Mouse (Mus musculus): ENCODE measurements around the gene Fbxl3. TPM values are rescaled to one million over a fixed set of nuclear protein-coding genes. Genes with fewer than 3 reads are reported as not detected.

Fbxl3 gene
- polyA plus RNA-seq (2015; fragmentation: Nextera tagmentation; extraction: Ambion mirVana): 21.4 and 22.0 TPM in 2 replicates

GRCm38 (mm10) chr14:103099238-103099933, at the start of gene Fbxl3:
Fbxl3 (minus strand) TSS chr14:103099566.
- under 1% methylated on average over 88 of the region's 88 CpGs for WGBS
- H3K4me1 ChIP-seq: peaks cover 28% of the 10 kb centered on the region
- H3K9ac ChIP-seq: peak within 1 kb of the TSS; percentile 98
- H3K4me3 ChIP-seq: peak within 1 kb of the TSS; percentile 97
- no peaks in the 10 kb centered on the region for H3K9me3 ChIP-seq
- H3K36me3 ChIP-seq (replicated peaks): no peaks in the 10 kb centered on the region
- peak within 1 kb of the TSS; percentile 83 for H3K4me2 ChIP-seq
- peak within 1 kb of the TSS; percentile 98 for H3K27ac ChIP-seq
- peak; percentile 85 for ATAC-seq (replicated peaks)
- no peaks in the 10 kb centered on the region for H3K27me3 ChIP-seq (replicated peaks)

- Histone ChIP-seq H3K4me2 (no peak overlapping the region), H3K36me3 (replicated peaks) (peaks cover 55% of the 10 kb centered on the region), H3K4me1 (no peaks in the 10 kb centered on the region), H3K27ac (no peak overlapping the region), H3K9me3 (no peaks in the 10 kb centered on the region), H3K4me3 (no peak overlapping the region), H3K9ac (no peak overlapping the region), H3K27me3 (replicated peaks) (no peaks in the 10 kb centered on the region)
- no peak for ATAC-seq (replicated peaks)
- WGBS: 81% methylated on average over 2 of the region's 2 CpGs
These were observed 32.6 kb upstream of the Fbxl3 start for GRCm38 (mm10) chr14:103131991-103132390.

- H3K9ac ChIP-seq: no peak overlapping the region
- ATAC-seq (replicated peaks): no peak
- 84% methylated on average over 6 of the region's 6 CpGs for WGBS
- H3K27ac ChIP-seq: no peak overlapping the region
- H3K4me3 ChIP-seq: no peak overlapping the region
- no peak overlapping the region for H3K4me2 ChIP-seq
- H3K27me3 ChIP-seq (replicated peaks): no peaks in the 10 kb centered on the region
- peaks cover 64% of the 10 kb centered on the region for H3K36me3 ChIP-seq (replicated peaks)
- H3K4me1 ChIP-seq: no peaks in the 10 kb centered on the region
- H3K9me3 ChIP-seq: no peaks in the 10 kb centered on the region
These were observed 26.4 kb upstream of the Fbxl3 start for GRCm38 (mm10) chr14:103125756-103126155.

DNA sequence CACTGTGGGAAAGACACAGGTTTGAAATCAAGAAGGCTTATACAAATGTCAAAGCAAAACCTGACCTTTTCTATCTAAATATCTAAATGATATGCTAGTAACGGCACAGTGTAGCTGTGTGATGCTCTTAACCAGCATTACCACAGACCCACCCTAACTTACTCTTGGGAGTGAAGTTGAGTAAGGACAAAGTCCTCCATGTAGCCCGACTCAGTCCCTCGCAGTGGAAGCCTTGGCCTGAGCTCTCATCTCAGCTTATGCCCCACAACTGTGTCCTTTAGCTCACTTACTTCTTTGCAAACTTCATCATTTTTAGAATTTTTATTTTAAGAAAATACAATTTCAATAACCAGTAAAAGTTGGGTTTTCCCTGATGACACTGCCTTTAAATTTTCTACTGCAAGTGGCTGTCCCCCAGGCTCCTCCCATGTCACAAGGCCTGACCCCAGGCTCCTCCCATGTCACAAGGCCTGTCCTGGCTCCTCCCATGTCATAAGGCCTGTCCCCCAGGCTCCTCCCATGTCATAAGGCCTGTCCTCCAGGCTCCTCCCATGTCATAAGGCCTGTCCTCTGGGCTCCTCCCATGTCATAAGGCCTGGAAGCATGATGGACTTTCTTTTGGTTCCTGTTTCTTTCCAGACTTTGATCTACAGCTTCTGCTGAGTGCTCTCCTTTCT, 15.8 kb upstream of the Fbxl3 start:
- no peak for ATAC-seq (replicated peaks)
- Histone ChIP-seq H3K9ac (no peak overlapping the region), H3K4me1 (no peaks in the 10 kb centered on the region), H3K36me3 (replicated peaks) (peaks cover 55% of the 10 kb centered on the region), H3K4me2 (no peak overlapping the region), H3K4me3 (no peak overlapping the region), H3K27me3 (replicated peaks) (no peaks in the 10 kb centered on the region), H3K27ac (no peak overlapping the region), H3K9me3 (no peaks in the 10 kb centered on the region)
- 97% methylated on average over 3 of the region's 3 CpGs for WGBS

DNA sequence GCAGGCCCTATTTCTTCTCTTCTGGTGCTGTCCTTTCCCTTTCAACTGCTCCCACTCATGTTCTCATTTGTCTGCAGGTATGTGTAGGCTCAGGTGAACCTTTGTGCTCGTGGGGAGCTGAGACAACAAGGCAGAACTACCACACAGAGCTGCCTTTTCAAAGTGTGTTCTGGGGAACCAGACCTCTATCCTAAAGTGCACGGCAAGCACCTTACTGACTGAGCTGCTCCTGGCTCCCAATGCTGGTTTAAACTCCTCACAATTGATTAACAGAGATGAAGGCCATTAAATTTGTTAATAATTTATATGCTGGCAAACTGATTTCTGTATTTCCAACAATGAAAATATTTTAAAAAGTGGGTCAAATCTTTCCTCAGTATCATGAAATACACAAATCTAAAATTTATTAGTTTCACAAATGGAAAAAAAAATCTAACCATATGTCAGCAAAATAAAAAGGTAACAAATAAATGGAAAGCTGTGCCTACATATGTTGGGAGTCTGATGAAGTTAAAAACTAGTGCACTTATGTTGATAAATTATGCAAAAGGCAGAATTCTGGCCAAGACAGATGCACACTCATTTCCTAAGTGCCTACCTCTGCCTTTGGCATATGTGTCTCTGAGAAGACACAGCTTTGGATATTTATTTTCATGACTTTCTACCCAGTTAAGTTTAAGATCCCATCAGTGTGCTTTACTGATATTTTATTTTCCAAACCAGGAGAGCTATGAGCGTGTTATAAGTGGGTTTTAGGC, 13.4 kb upstream of the Fbxl3 start:
- Histone ChIP-seq H3K36me3 (replicated peaks) (peaks cover 40% of the 10 kb centered on the region), H3K9me3 (no peaks in the 10 kb centered on the region), H3K27ac (no peak overlapping the region), H3K4me1 (no peaks in the 10 kb centered on the region), H3K4me3 (no peak overlapping the region), H3K27me3 (replicated peaks) (no peaks in the 10 kb centered on the region), H3K4me2 (no peak overlapping the region), H3K9ac (no peak overlapping the region)
- ATAC-seq (replicated peaks): no peak
- 92% methylated on average over 3 of the region's 3 CpGs for WGBS

DNA sequence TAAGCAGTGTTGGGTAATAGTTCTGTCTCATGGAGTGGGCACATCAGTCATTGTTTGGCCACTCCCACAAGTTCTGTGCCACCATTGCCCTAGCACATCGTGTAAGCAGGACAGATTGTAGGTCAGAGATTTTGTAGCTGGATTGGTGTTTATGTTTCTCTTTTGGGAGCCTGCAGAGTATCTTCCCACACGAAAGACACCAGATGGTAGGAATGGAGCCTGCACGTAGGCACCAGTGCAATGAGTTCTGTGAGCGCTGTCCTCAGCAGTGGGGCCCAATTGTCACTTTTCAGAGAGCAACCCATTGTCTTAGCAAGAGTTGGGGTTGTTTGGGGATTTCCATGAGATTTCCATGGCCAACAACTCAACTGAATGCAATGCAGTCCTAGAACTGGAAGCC, 10.6 kb upstream of the Fbxl3 start:
- ATAC-seq (replicated peaks): no peak
- no peaks in the 10 kb centered on the region for H3K9me3 ChIP-seq

DNA sequence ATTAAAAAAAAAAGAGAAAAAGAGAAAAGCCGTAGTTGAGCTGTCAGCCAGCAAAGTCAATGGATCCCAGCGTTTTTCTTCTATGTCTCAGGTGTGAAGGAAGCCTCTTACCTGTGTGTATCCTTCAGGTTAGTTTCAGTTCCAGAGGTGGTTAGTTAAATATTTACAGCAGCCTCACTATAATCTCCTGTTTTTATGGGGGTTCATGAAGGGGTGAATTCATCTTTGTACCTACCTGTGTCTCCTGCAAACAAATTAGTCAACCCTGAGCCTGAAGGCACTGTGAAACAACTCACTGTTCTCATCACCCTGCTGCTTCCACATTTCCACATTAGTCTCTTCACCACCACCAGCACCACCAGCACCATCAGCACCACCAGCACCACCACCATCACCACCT, 6.9 kb upstream of the Fbxl3 start:
- Histone ChIP-seq H3K9ac (no peak overlapping the region), H3K4me1 (no peaks in the 10 kb centered on the region), H3K27me3 (replicated peaks) (no peaks in the 10 kb centered on the region), H3K36me3 (replicated peaks) (no peaks in the 10 kb centered on the region), H3K4me3 (no peak overlapping the region), H3K9me3 (no peaks in the 10 kb centered on the region), H3K27ac (no peak overlapping the region), H3K4me2 (no peak overlapping the region)
- WGBS: 92% methylated on average over 2 of the region's 2 CpGs
- ATAC-seq (replicated peaks): no peak

More for the DNA sequence above, 10.6 kb upstream of the Fbxl3 start:
- Histone ChIP-seq H3K9ac (no peak overlapping the region), H3K4me2 (no peak overlapping the region), H3K27me3 (replicated peaks) (no peaks in the 10 kb centered on the region), H3K4me3 (no peak overlapping the region), H3K27ac (no peak overlapping the region), H3K4me1 (no peaks in the 10 kb centered on the region), H3K36me3 (replicated peaks) (peaks cover 14% of the 10 kb centered on the region)
- 89% methylated on average over 4 of the region's 4 CpGs for WGBS

DNA sequence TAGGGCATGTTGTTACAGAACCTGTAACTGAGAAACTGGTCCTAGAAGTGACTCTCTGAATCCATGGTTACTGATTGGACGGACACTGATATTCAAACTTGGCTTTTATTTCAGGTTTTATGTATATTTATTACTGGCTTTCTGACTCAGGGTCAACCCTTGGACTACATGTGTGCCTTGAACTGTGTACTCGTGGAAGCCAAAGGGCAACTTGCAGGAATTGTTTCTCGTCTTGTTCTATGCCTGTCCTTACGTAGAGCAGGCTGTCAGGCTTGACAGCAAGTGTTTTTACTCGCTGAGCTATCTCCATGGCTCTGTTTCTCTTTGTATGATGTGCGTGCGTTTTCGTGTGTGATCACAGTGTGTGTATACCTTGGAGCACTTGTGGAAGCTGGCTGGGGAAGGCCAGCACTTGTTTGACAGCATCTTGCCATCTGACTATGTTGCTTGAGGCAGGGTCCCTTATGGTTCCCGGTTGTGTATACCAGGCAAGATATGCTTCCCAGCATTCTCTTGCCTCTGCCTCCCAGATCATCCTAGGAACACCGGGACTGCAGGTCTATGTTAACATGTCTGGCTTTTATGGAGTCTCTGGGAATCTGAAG, 3.5 kb upstream of the Fbxl3 start:
- H3K27ac ChIP-seq: no peak overlapping the region
- H3K4me2 ChIP-seq: no peak overlapping the region
- WGBS: 80% methylated on average over 10 of the region's 10 CpGs
- no peaks in the 10 kb centered on the region for H3K27me3 ChIP-seq (replicated peaks)
- no peaks in the 10 kb centered on the region for H3K9me3 ChIP-seq
- no peak overlapping the region for H3K4me3 ChIP-seq
- H3K36me3 ChIP-seq (replicated peaks): no peaks in the 10 kb centered on the region
- ATAC-seq (replicated peaks): no peak
- no peak overlapping the region for H3K9ac ChIP-seq
- H3K4me1 ChIP-seq: peaks cover 3% of the 10 kb centered on the region

- Histone ChIP-seq H3K36me3 (replicated peaks) (no peaks in the 10 kb centered on the region), H3K27ac (no peak overlapping the region), H3K27me3 (replicated peaks) (no peaks in the 10 kb centered on the region), H3K9ac (no peak overlapping the region), H3K9me3 (no peaks in the 10 kb centered on the region), H3K4me1 (peaks cover 7% of the 10 kb centered on the region), H3K4me3 (no peak overlapping the region), H3K4me2 (no peak overlapping the region)
- ATAC-seq (replicated peaks): no peak
- 64% methylated on average over 6 of the region's 6 CpGs for WGBS
These were observed 2.9 kb upstream of the Fbxl3 start for GRCm38 (mm10) chr14:103102246-103102645.

DNA sequence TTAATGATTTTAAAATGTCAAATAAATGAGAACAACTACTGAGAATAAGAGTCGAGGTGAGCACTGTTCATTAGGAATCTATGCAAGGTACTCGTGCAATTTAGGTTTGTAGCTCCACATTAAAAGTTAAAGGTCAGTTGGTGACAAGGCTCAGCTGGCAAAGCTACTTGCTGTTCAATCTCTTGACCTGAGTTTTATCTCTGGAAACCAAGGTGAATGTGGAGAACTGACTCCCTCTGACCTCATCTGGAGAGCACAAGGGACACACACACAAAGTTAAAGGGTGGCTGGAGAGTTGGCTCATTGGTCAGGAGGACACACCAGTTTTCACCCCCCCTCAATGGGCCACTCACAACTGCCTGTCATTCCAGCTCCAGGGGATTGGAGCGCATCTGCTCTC, 1.8 kb upstream of the Fbxl3 start:
- no peak overlapping the region for H3K27ac ChIP-seq
- no peak overlapping the region for H3K4me3 ChIP-seq
- no peaks in the 10 kb centered on the region for H3K36me3 ChIP-seq (replicated peaks)
- H3K4me2 ChIP-seq: no peak overlapping the region
- H3K4me1 ChIP-seq: peaks cover 17% of the 10 kb centered on the region
- no peaks in the 10 kb centered on the region for H3K27me3 ChIP-seq (replicated peaks)
- H3K9ac ChIP-seq: no peak overlapping the region
- no peak for ATAC-seq (replicated peaks)
- H3K9me3 ChIP-seq: no peaks in the 10 kb centered on the region
- WGBS: 78% methylated on average over 3 of the region's 3 CpGs

DNA sequence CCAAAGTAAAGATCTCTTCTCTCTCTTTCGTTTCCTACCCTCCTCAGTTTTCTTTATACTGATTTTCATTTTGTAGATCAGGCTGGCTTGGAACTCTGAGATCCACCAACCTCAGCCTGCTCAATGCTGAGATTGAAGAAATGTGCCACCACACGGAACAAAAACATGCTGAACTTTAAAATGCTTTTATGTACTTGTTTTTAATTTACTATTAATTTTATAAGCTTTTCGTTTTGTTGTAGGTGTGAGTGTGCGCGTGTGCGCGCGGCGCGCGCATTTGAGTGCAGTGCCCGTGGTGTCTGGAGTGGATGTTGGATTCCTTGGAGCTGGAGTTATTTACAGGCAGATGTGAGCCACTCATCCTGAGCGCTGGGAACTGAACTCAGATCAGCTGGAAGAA, 930 bp upstream of the Fbxl3 start:
- H3K4me2 ChIP-seq: no peak overlapping the region
- H3K9me3 ChIP-seq: no peaks in the 10 kb centered on the region
- no peaks in the 10 kb centered on the region for H3K27me3 ChIP-seq (replicated peaks)

DNA sequence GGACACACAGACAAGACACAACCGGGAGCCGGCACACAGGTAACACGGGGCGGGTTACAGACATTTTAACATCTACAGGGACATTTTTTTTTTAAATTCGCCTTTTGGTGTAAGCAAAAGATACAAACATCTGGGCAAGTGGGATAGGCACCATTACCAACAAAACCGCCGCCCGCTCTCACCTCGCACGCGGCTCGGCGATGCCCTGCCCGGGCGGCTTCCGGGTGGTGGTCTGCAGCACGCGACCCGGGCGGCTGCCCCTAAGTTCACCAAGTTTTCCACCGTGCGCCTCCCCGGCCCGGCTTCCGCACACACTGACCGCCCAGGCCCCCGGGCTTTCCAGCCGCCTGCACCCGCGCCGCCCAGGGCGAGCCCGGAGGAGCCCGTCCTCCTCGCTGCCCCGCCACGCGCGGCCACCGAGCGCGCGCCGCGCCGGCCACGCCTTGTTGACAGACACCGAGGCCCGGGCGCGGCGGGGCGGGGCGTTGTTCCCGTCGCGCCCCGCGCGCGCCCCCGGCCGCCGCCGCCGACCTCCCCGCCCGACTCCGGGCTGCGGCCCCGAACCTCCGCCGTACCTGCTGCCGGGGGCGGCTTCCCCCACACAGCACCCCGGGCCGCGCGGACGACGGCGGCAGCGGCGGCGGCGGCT, 655 bp downstream of the Fbxl3 start:
- peak; percentile 87 for ATAC-seq (replicated peaks)

More for the DNA sequence above, 930 bp upstream of the Fbxl3 start:
- no peak overlapping the region for H3K4me3 ChIP-seq
- H3K36me3 ChIP-seq (replicated peaks): no peaks in the 10 kb centered on the region
- H3K27ac ChIP-seq: no peak overlapping the region
- H3K4me1 ChIP-seq: peaks cover 24% of the 10 kb centered on the region
- H3K9ac ChIP-seq: no peak overlapping the region
- WGBS: 83% methylated on average over 13 of the region's 13 CpGs
- no peak for ATAC-seq (replicated peaks)

More for the DNA sequence above, 655 bp downstream of the Fbxl3 start:
- H3K36me3 ChIP-seq (replicated peaks): no peaks in the 10 kb centered on the region
- peak overlapping the region; percentile 98 for H3K9ac ChIP-seq
- no peaks in the 10 kb centered on the region for H3K27me3 ChIP-seq (replicated peaks)
- no peaks in the 10 kb centered on the region for H3K9me3 ChIP-seq
- H3K4me3 ChIP-seq: peak overlapping the region; percentile 97
- H3K4me1 ChIP-seq: peaks cover 30% of the 10 kb centered on the region
- 2% methylated on average over 69 of the region's 86 CpGs for WGBS
- H3K4me2 ChIP-seq: peak overlapping the region; percentile 83
- H3K27ac ChIP-seq: peak overlapping the region; percentile 98
